Mouse (Mus musculus): ENCODE results near the gene Brwd1. TPM values are rescaled to one million over a fixed set of nuclear protein-coding genes. Genes with fewer than 3 reads are reported as not detected.
"Not testable (repeated sequence)": the region's sequence is repeated elsewhere in the genome, so short reads cannot be mapped to it uniquely, and the experiment has no call there.

Gene Brwd1
- polyA plus RNA-seq, 1 experiment from 2014 or later, result 12.1 TPM

DNA sequence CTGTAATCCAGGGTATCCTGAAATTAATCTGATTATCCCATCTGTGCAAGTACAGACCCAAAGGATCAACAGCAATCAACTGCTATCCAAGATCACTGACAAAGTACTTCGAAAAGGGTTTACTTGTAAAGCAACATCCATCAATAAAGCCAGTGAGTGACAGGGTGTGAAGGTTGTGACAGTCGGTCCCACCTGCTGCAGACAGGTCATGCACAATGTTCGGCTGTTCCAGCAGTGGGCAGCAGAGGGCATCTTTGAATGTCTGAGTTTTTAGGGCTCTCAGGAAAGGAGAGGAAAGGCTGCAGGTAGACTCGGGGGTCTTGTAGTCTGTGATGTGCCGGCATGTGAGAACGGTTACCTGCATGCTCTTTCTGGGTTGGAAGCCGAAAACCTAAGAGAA is 98.7 kb downstream of the Brwd1 start:
- Histone ChIP-seq H3K4me1 (replicated peaks) (no peaks in the 10 kb centered on the region), H3K9ac (no peak overlapping the region), H3K4me2 (no peak overlapping the region), H3K36me3 (replicated peaks) (peaks cover 34% of the 10 kb centered on the region), H3K27me3 (no peaks in the 10 kb centered on the region), H3K4me3 (replicated peaks) (no peak overlapping the region), H3K27ac (replicated peaks) (no peak overlapping the region), H3K9me3 (replicated peaks) (no peaks in the 10 kb centered on the region)
- 69% methylated on average over 7 of the region's 7 CpGs for WGBS (ENCODE audit: insufficient replicate concordance)
- no peak for ATAC-seq (ENCODE audit: insufficient read depth)

DNA sequence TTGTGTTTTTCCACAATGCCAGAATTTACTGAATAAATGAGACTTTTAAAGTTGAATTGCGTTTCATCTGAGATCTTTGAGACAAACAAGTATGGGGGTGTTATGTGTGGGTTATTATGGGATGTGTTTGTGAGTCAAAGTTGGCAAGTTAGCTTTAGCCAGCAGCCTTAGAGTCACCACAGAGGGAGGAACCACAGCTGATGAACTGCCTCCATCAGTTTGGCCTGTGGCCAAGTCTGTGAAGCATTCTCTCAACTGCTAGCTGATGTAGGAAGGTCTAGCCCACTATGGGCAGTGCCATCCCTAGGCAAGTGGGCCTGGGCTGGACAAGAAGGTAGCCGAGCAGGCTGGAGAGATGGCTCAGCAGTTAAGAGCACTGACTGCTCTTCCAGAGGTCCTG is 111.5 kb downstream of the Brwd1 start:
- no peak overlapping the region for H3K9ac ChIP-seq
- no peaks in the 10 kb centered on the region for H3K9me3 ChIP-seq (replicated peaks)
- H3K27me3 ChIP-seq, result no peaks in the 10 kb centered on the region
- H3K4me3 ChIP-seq (replicated peaks), result no peak overlapping the region
- H3K27ac ChIP-seq (replicated peaks), result no peak overlapping the region
- ATAC-seq (ENCODE audit: insufficient read depth), result no peak
- H3K36me3 ChIP-seq (replicated peaks), result no peaks in the 10 kb centered on the region
- H3K4me1 ChIP-seq (replicated peaks), result no peaks in the 10 kb centered on the region
- 62% methylated on average over 2 of the region's 2 CpGs for WGBS (ENCODE audit: insufficient replicate concordance)
- H3K4me2 ChIP-seq, result no peak overlapping the region

DNA sequence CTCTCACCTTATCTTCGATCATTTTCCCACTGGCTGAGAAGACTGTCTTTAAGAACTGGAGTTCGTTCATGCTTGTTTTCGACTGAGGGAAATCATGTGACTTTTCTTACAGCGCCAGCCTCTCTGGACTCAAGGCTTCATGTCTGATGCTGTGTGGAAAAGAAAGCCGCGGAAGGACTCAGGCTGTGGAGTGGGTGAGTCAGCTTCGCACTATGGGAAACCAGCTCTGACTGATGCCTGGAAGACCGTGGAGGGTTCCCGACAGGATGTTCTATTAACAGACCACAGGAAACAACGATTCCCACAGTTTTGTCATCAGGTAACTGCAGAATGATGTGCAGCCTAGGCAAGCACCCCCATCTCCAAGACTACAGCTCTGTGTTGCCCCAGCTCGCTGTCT is 114.9 kb downstream of the Brwd1 start:
- 46% methylated on average over 11 of the region's 11 CpGs for WGBS (ENCODE audit: insufficient replicate concordance)
- no peaks in the 10 kb centered on the region for H3K9me3 ChIP-seq (replicated peaks)

DNA sequence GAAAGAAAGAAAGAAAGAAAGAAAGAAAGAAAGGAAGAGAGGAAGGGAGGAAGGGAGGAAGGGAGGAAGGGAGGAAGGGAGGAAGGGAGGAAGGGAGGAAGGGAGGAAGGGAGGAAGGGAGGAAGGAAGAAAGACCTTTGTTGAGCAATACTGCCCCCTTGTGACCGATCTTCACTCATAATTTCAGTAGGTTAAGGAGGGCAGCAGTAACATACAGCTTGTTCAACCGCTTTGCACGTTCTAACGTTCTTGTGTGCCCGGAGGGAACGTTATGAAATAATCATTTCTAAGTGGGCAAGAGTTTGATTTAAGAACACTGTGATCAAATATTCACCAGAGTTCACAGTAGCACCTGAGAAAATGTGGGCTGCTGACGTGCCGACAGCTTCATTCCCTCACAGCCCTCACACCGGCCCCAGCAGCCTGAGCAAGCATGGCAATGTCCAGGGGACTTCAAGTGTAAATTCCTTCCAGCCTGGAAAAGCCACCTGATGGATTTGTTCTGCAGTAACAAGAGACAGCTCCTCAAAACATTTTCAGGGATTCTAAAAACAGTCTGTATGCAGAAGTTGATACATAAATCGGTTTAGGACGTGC is 117.8 kb downstream of the Brwd1 start:
- Histone ChIP-seq H3K27me3 (no peaks in the 10 kb centered on the region), H3K4me1 (replicated peaks) (no peaks in the 10 kb centered on the region), H3K9ac (no peak overlapping the region), H3K36me3 (replicated peaks) (no peaks in the 10 kb centered on the region), H3K9me3 (replicated peaks) (no peaks in the 10 kb centered on the region), H3K27ac (replicated peaks) (no peak overlapping the region), H3K4me3 (replicated peaks) (no peak overlapping the region), H3K4me2 (no peak overlapping the region)
- no peak for ATAC-seq (ENCODE audit: insufficient read depth)
- WGBS (ENCODE audit: insufficient replicate concordance), result 41% methylated on average over 11 of the region's 11 CpGs

More for the DNA sequence above, 114.9 kb downstream of the Brwd1 start:
- no peak overlapping the region for H3K4me2 ChIP-seq
- ATAC-seq (ENCODE audit: insufficient read depth), result no peak
- H3K9ac ChIP-seq, result no peak overlapping the region
- H3K27me3 ChIP-seq, result no peaks in the 10 kb centered on the region
- no peaks in the 10 kb centered on the region for H3K4me1 ChIP-seq (replicated peaks)
- H3K36me3 ChIP-seq (replicated peaks), result no peaks in the 10 kb centered on the region
- no peak overlapping the region for H3K27ac ChIP-seq (replicated peaks)
- no peak overlapping the region for H3K4me3 ChIP-seq (replicated peaks)

DNA sequence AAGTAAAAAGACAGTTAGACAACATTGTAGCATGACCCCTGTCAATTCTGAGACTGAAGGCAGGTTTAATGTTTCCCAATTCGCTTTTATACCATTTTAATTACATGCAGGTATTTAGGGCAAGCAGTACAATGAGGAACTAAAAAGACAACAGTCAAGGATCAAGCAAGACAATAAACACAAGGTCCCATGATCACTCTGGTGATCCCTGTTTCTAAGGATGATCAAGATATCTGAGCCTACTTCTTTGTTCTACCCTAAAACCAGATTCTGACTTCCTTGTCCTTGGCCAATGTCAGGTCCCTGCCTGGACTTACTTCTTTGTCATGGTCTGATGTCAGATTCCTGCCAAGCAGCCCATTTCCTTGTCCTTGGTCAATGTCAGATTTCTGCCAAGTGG is 120.8 kb downstream of the Brwd1 start:
- not testable (repeated sequence) for H3K9me3 ChIP-seq (replicated peaks); H3K4me2 ChIP-seq; H3K4me3 ChIP-seq (replicated peaks); ATAC-seq (ENCODE audit: insufficient read depth); H3K4me1 ChIP-seq (replicated peaks); H3K27ac ChIP-seq (replicated peaks); H3K36me3 ChIP-seq (replicated peaks); H3K27me3 ChIP-seq; H3K9ac ChIP-seq
- 29% methylated on average over 1 of the region's 1 CpGs for WGBS (ENCODE audit: insufficient replicate concordance)

DNA sequence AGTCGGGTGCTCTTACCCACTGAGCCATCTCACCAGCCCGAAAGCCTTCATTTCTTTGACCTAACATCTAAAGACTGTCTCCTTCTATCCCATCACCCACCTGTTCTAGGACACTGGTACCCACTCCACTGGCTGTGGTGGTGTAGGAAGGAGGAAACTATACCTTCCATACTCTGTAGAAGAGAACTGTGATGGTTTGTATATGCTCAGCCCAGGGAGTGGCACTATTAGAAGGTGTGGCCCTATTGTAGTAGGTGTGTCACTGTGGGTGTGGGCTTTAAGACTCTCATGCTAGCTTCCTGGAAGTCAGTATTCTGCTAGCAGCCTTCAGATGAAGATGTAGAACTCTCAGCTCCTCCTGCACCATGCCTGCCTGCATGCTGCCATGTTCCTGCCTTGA is 121.6 kb downstream of the Brwd1 start:
- not testable (repeated sequence) for ATAC-seq (ENCODE audit: insufficient read depth); H3K9ac ChIP-seq; H3K27ac ChIP-seq (replicated peaks); H3K36me3 ChIP-seq (replicated peaks); H3K9me3 ChIP-seq (replicated peaks); H3K4me3 ChIP-seq (replicated peaks); H3K27me3 ChIP-seq; H3K4me1 ChIP-seq (replicated peaks); H3K4me2 ChIP-seq
- WGBS (ENCODE audit: insufficient replicate concordance), result 67% methylated on average over 2 of the region's 2 CpGs

DNA sequence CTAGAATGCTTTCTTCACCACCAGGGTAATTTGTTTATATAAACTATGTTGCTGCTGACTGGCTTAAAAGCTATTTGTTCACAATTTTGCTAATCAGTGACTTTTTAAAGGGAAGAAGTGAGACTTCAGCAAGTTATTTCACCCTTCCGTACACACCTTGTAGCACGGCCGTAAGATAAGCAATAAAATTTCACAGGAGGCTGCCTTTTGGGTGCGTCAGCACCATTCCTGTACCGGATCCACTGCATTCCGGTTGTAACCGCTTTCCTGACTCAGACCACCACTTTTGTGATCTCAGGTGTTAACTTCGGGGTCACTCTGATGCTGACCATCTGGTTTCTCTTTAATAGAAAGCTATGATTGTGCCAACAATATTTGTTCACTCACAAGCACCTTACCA is 124.2 kb downstream of the Brwd1 start:
- Histone ChIP-seq H3K9ac (no peak overlapping the region), H3K4me1 (replicated peaks) (no peaks in the 10 kb centered on the region), H3K9me3 (replicated peaks) (no peaks in the 10 kb centered on the region), H3K4me3 (replicated peaks) (no peak overlapping the region), H3K4me2 (no peak overlapping the region), H3K27ac (replicated peaks) (no peak overlapping the region), H3K27me3 (no peaks in the 10 kb centered on the region), H3K36me3 (replicated peaks) (no peaks in the 10 kb centered on the region)
- WGBS (ENCODE audit: insufficient replicate concordance), result 75% methylated on average over 8 of the region's 8 CpGs
- no peak for ATAC-seq (ENCODE audit: insufficient read depth)

DNA sequence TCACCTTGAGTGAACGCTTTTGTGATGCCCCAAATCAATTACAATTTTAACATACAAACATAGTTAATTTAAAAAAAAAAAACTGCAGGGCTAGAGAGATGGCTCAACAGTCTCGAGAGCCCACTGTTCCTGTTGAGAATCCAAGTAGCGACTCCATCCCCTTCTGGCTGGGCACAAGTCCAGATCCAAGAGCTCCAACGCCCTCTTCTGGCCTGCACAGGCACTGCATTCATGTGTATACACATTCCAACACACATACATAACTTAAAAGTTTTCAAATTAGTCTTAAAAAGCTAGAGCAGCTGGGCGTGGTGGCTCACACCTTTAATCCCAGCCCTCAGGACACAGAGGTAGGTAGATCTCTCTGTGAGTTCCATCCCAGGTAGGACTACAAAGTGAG is 125.7 kb downstream of the Brwd1 start:
- no peaks in the 10 kb centered on the region for H3K27me3 ChIP-seq
- 54% methylated on average over 5 of the region's 5 CpGs for WGBS (ENCODE audit: insufficient replicate concordance)
- H3K4me2 ChIP-seq, result no peak overlapping the region
- no peak for ATAC-seq (ENCODE audit: insufficient read depth)
- H3K4me3 ChIP-seq (replicated peaks), result no peak overlapping the region
- no peak overlapping the region for H3K9ac ChIP-seq
- no peaks in the 10 kb centered on the region for H3K4me1 ChIP-seq (replicated peaks)
- no peaks in the 10 kb centered on the region for H3K9me3 ChIP-seq (replicated peaks)
- no peaks in the 10 kb centered on the region for H3K36me3 ChIP-seq (replicated peaks)
- no peak overlapping the region for H3K27ac ChIP-seq (replicated peaks)

DNA sequence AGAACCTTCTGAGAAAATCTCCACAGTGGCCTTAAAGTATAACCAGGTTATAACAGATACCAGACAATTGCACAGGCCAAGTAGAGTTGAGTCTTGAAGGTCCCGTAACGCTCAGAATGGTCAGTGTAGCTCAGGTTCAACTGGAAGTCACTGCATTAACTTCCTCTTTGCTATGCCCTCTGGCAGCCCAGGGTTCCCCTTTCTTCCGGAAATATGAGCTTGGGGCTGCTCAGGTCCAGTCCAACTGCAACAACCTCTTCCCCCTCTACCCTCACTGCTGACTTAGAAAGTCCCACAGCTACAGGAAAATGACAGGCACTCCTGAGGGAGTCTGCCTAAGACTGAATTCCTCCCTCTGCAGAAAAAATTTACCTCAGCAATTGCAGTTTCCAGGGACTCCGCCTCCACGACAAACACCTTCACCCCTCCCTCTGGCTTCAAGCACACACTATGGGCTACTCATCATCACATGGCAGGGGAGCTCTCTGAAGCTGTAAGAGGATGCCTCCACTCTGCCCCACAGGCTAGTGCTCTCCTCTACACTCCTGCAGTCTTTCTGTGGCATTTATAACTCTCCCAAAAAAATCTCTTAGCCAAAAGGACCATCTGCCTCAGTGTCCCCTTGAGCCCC is 126.5 kb downstream of the Brwd1 start:
- 34% methylated on average over 5 of the region's 5 CpGs for WGBS (ENCODE audit: insufficient replicate concordance)
- Histone ChIP-seq H3K9me3 (replicated peaks) (no peaks in the 10 kb centered on the region), H3K27me3 (no peaks in the 10 kb centered on the region), H3K4me1 (replicated peaks) (no peaks in the 10 kb centered on the region), H3K4me3 (replicated peaks) (no peak overlapping the region), H3K27ac (replicated peaks) (no peak overlapping the region), H3K4me2 (no peak overlapping the region), H3K9ac (no peak overlapping the region), H3K36me3 (replicated peaks) (no peaks in the 10 kb centered on the region)
- ATAC-seq (ENCODE audit: insufficient read depth), result no peak

DNA sequence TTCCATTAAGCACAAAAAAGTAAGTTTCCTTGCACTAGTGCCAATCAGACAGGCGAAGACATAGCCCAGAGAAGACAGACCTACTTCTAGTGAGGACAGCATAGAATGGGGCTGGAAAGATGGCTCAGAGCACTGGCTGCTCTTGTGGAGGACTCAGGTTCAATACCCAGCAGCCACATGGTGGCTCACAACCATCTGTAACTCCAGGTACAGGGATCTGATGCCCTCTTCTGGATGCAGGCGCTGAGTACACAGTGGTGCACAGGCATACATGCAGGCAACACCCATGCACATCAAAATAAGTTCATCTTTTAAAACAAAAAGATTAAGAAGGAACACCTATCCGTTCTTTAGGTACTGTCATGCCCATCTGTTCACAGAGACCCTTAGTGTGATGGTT is 128.0 kb downstream of the Brwd1 start:
- Histone ChIP-seq H3K4me2 (no peak overlapping the region), H3K9ac (no peak overlapping the region), H3K4me1 (replicated peaks) (no peaks in the 10 kb centered on the region), H3K27me3 (no peaks in the 10 kb centered on the region), H3K4me3 (replicated peaks) (no peak overlapping the region), H3K36me3 (replicated peaks) (no peaks in the 10 kb centered on the region), H3K9me3 (replicated peaks) (no peaks in the 10 kb centered on the region), H3K27ac (replicated peaks) (no peak overlapping the region)
- no peak for ATAC-seq (ENCODE audit: insufficient read depth)
- WGBS (ENCODE audit: insufficient replicate concordance), result 59% methylated on average over 3 of the region's 3 CpGs

DNA sequence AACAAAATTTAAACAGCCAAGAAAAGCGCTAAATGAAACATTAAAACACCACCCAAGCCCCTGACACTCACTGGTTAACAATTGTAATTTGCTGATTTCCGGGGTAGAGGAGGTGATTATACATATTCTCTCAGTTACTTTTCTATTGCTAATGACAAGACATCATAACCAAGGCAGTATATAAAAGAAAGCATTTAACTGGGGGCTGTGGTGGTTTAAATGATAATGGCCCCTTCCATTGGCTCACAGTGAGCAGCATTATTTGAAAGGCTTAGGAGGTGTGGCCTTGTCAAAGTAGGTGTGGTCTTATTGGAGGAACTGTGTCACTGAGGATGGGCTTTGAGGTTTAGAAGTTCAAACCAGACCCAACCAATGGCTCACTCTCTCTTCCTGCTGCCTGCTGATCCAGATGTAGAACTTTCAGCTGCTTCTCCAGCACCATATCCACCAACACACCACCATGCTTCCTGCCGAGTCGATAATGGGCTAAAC is 129.1 kb downstream of the Brwd1 start:
- Histone ChIP-seq H3K4me2 (no peak overlapping the region), H3K4me1 (replicated peaks) (no peaks in the 10 kb centered on the region), H3K36me3 (replicated peaks) (no peaks in the 10 kb centered on the region), H3K27ac (replicated peaks) (no peak overlapping the region), H3K9me3 (replicated peaks) (no peaks in the 10 kb centered on the region), H3K4me3 (replicated peaks) (no peak overlapping the region), H3K27me3 (no peaks in the 10 kb centered on the region), H3K9ac (no peak overlapping the region)
- ATAC-seq (ENCODE audit: insufficient read depth), result no peak
- WGBS (ENCODE audit: insufficient replicate concordance), result 73% methylated on average over 4 of the region's 4 CpGs

DNA sequence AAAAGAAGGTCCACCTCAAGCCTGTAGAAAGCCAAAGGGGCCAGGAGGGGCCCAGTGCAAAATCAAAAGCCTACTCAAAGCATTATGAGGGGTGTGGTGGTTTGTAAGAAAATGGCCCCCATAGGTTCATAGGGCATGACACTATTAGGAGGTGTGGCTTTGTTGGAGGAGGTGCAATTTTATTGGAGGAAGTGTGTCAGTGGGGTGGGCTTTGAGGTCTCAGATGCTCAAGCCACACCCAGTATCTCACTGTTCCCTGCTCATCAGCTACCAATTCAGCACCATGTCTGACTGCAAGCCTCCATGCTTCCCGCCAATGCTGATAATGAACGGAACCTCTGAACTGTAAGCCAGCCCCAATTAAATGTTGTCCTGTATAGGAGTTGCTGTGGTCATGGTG is 130.9 kb downstream of the Brwd1 start:
- Histone ChIP-seq H3K27ac (replicated peaks) (no peak overlapping the region), H3K9me3 (replicated peaks) (no peaks in the 10 kb centered on the region), H3K4me1 (replicated peaks) (no peaks in the 10 kb centered on the region), H3K9ac (no peak overlapping the region), H3K27me3 (no peaks in the 10 kb centered on the region), H3K4me3 (replicated peaks) (no peak overlapping the region), H3K36me3 (replicated peaks) (no peaks in the 10 kb centered on the region), H3K4me2 (no peak overlapping the region)
- ATAC-seq (ENCODE audit: insufficient read depth), result no peak
- WGBS (ENCODE audit: insufficient replicate concordance), result 77% methylated on average over 2 of the region's 2 CpGs

Data from liver, embryonic 15.5 days (tissue).